Mouse (Mus musculus): ENCODE data around the gene Tatdn3. TPM values are rescaled to one million over a fixed set of nuclear protein-coding genes. Genes with fewer than 3 reads are reported as not detected.

The Tatdn3 gene
- total and polyA plus RNA-seq, 3 experiments, result 12.7 to 17.2 (median 12.9) TPM

DNA sequence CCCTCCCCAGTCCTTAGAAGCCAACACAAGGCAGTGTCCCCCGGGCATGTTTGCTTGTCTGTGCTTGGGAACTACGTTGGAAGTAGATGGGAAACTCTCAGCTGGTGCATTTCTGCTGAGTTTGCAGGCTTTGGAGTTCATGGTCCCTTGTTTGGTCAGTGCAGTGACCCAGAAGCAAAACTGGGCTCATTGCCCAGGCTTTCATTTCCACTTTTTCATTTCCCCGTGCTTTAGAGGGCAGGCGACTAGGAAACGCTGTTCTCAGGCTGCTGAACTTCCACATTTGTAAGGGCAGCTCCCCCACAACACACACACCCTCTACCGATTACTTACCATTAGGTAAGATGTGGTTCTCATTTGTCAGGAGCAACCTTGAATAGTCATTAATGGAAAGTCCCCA, 10.3 kb upstream of the Tatdn3 start:
- H3K4me3 ChIP-seq (replicated peaks in 1 of 3; ENCODE audit: low read depth in 2 of 3, low read length in 2 of 3, poor library complexity in 1 of 3), result no peak overlapping the region
- H3K79me2 ChIP-seq (replicated peaks; ENCODE audit: control insufficient read depth, extremely low read depth, insufficient read depth, poor library complexity, severe bottlenecking), result peaks cover 10% of the 10 kb centered on the region
- no peaks in the 10 kb centered on the region for H3K27me3 ChIP-seq (replicated peaks)
- H3K36me3 ChIP-seq (replicated peaks in 1 of 2; ENCODE audit: control insufficient read depth in 1 of 2, insufficient read depth in 1 of 2, low read length in 1 of 2), result peaks cover 63 to 98% of the 10 kb centered on the region in 2 experiments
- peaks cover 19 to 46% of the 10 kb centered on the region in 2 experiments for H3K4me1 ChIP-seq (ENCODE audit: control insufficient read depth in 1 of 2, insufficient read depth in 2 of 2)
- DNase-seq (ENCODE audit: extremely low read depth), result peak; percentile 47
- H3K4me2 ChIP-seq (ENCODE audit: insufficient read depth, low read depth, poor library complexity, severe bottlenecking), result peak overlapping the region; percentile 64
- peak overlapping the region; percentile 97 for H3K27ac ChIP-seq (ENCODE audit: insufficient read depth, low read depth)
- H3K9ac ChIP-seq (ENCODE audit: insufficient read depth, low read depth), result peak overlapping the region; percentile 44; the same call in 1 of the 2 replicates
- TF ChIP-seq SMC3 (IDR thresholded peaks at IDR 0.05; ENCODE audit: low read depth, low read length), result no peak
- no peak for TF ChIP-seq SIN3A (IDR thresholded peaks at IDR 0.05; ENCODE audit: low read length)
- no peak for TF ChIP-seq TCF12 (IDR thresholded peaks at IDR 0.05; ENCODE audit: low read depth, low read length)
- no peak for TF ChIP-seq TBP (conservative IDR thresholded peaks at IDR 0.05; ENCODE audit: low read depth, low read length)
- no peak for TF ChIP-seq JUND (conservative IDR thresholded peaks at IDR 0.05; ENCODE audit: low read depth, low read length)
- peak; percentile 93 for TF ChIP-seq MAFK (IDR thresholded peaks at IDR 0.05; ENCODE audit: insufficient replicate concordance, low read length)
- no peak for TF ChIP-seq RCOR1 (conservative IDR thresholded peaks at IDR 0.05; ENCODE audit: low read depth, low read length)
- no peak for TF ChIP-seq ZKSCAN1 (IDR thresholded peaks at IDR 0.05; ENCODE audit: borderline replicate concordance, low read depth, low read length)
- no peak for TF ChIP-seq ZMIZ1 (IDR thresholded peaks at IDR 0.05; ENCODE audit: low read depth, low read length)
- no peak for TF ChIP-seq MXI1 (IDR thresholded peaks at IDR 0.05; ENCODE audit: low read depth, low read length)
- no peak for TF ChIP-seq ZNF384 (IDR thresholded peaks at IDR 0.05; ENCODE audit: low read depth, low read length)
- no peak for TF ChIP-seq NRF1 (IDR thresholded peaks at IDR 0.05; ENCODE audit: low read depth, low read length)
- TF ChIP-seq RAD21 (IDR thresholded peaks at IDR 0.05; ENCODE audit: low read depth, low read length), result no peak
- TF ChIP-seq CHD1 (IDR thresholded peaks at IDR 0.05; ENCODE audit: low read depth, low read length), result no peak
- peak; percentile 33; the same call in 1 of the 2 replicates for TF ChIP-seq MEF2A (IDR thresholded peaks at IDR 0.05; ENCODE audit: borderline replicate concordance, low read depth, low read length)
- no peak for TF ChIP-seq HCFC1 (IDR thresholded peaks at IDR 0.05; ENCODE audit: low read depth, low read length)
- TF ChIP-seq PAX5 (IDR thresholded peaks at IDR 0.05; ENCODE audit: low read length), result no peak
- TF ChIP-seq ZC3H11A (IDR thresholded peaks at IDR 0.05; ENCODE audit: low read depth, low read length), result no peak
- no peak for TF ChIP-seq E2F4 (IDR thresholded peaks at IDR 0.05; ENCODE audit: insufficient replicate concordance, low read depth, low read length)
- no peak for TF ChIP-seq CHD2 (IDR thresholded peaks at IDR 0.05; ENCODE audit: low read length)
- TF ChIP-seq NELFE (IDR thresholded peaks at IDR 0.05; ENCODE audit: low read depth, low read length), result no peak
- no peak for TF ChIP-seq KAT2A (IDR thresholded peaks at IDR 0.05; ENCODE audit: insufficient replicate concordance, low read length)
- TF ChIP-seq EP300 (IDR thresholded peaks at IDR 0.05; ENCODE audit: low read length), result peak; percentile 71
- TF ChIP-seq POLR2A (IDR thresholded peaks at IDR 0.05; ENCODE audit: low read depth, low read length), result no peak
- TF ChIP-seq ETS1 (conservative IDR thresholded peaks at IDR 0.05; ENCODE audit: low read depth, low read length), result peak; percentile 65
- no peak for TF ChIP-seq CTCF (conservative IDR thresholded peaks at IDR 0.05 in 1 of 2, IDR thresholded peaks at IDR 0.05 in 1 of 2; ENCODE audit: low read depth in 2 of 2, low read length in 2 of 2)
- no peak for TF ChIP-seq UBTF (IDR thresholded peaks at IDR 0.05; ENCODE audit: low read depth, low read length)
- no peak for TF ChIP-seq JUN (IDR thresholded peaks at IDR 0.05; ENCODE audit: insufficient read depth, low read depth, low read length)
- no peak for TF ChIP-seq MYC (IDR thresholded peaks at IDR 0.05; ENCODE audit: low read depth, low read length)
- TF ChIP-seq IRF4 (IDR thresholded peaks at IDR 0.05; ENCODE audit: low read depth, low read length), result peak; percentile 77; the same call in 1 of the 2 replicates
- TF ChIP-seq POLR2AphosphoS2 (IDR thresholded peaks at IDR 0.05; ENCODE audit: low read depth, low read length), result no peak
- TF ChIP-seq ELF1 (IDR thresholded peaks at IDR 0.05; ENCODE audit: low read depth, low read length), result peak; percentile 22; the same call in 1 of the 2 replicates
- TF ChIP-seq MAX (IDR thresholded peaks at IDR 0.05; ENCODE audit: low read length), result no peak
- TF ChIP-seq BHLHE40 (IDR thresholded peaks at IDR 0.05; ENCODE audit: low read depth, low read length), result peak; percentile 73
- no peak for TF ChIP-seq USF2 (conservative IDR thresholded peaks at IDR 0.05; ENCODE audit: low read depth, low read length)
- TF ChIP-seq USF1 (IDR thresholded peaks at IDR 0.05; ENCODE audit: low read depth, low read length), result no peak
- no peak for TF ChIP-seq GABPA (IDR thresholded peaks at IDR 0.05; ENCODE audit: insufficient replicate concordance, low read depth, low read length)
- no peak for TF ChIP-seq MAZ (IDR thresholded peaks at IDR 0.05; ENCODE audit: low read depth, low read length)
- peaks cover 2% of the 10 kb centered on the region for H3K9me3 ChIP-seq (replicated peaks; ENCODE audit: low read length)
- dilution Hi-C loops (cut with MboI; ENCODE audit: extremely low pct_ligation_motif_present, extremely low pct_unique_long_range_greater_than_20kb, low sequenced_read_pairs) (no loop called here), in situ Hi-C loops (cut with MboI; ENCODE audit: low pct_ligation_motif_present, low pct_unique_long_range_greater_than_20kb, low sequenced_read_pairs) (no loop called here)
